Mouse (Mus musculus): ENCODE measurements around the gene Tmem210. TPM values are rescaled to one million over a fixed set of nuclear protein-coding genes. Genes with fewer than 3 reads are reported as not detected.
A peak's percentile ranks its signal among the peaks of the same experiment; 100 is the strongest.

Tmem210 gene
- polyA plus RNA-seq, 1 experiment, result not detected

DNA sequence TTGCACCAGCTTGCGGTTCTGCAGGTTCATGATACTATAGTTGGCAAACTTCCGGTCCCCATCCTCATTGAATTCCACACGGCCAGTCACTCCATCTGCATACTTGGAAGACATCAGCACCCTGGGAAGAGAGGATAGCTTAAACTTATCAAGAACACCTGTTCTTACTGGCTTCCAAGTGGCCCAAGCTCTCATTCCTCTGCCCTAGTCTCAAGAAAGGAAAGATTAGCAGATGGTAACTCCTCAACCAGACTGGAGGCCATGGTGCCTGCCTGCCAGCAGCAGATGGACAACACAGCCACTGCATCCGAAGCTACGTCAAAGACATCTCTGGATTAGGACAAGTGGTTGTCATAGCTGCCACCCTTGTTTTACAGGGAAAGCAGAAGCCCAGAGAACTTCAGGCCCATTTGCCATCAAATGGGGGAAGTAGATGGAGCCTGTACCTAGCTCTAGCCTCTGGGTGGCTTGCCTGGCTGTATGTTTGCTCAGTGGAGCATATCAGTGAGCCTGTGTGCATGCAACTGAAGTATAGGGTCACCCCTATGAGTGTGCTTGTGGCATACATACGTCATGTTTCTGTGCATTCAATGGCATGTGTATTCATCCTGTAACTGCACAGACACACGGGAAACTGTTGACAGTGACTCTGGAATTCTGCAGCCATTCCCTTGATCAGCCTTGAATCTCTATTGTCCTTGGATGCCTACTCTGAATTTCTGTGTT is 16.1 kb downstream of the Tmem210 start:
- no peaks in the 10 kb centered on the region for H3K27me3 ChIP-seq (ENCODE audit: control insufficient read depth, insufficient read depth, low read length)
- WGBS, result 16% methylated on average over 7 of the region's 7 CpGs
- H3K27ac ChIP-seq (ENCODE audit: insufficient read depth, low read length), result peak overlapping the region; percentile 36
- no peak overlapping the region for H3K4me3 ChIP-seq (replicated peaks; ENCODE audit: insufficient read depth, low read depth, low read length)
- H3K4me1 ChIP-seq (ENCODE audit: control insufficient read depth, insufficient read depth, low read length), result peaks cover 32% of the 10 kb centered on the region
- DNase-seq, result peak; percentile 83 to 91
- TF ChIP-seq POLR2A (IDR thresholded peaks at IDR 0.05; ENCODE audit: borderline replicate concordance, insufficient read depth, low read length) (peak; percentile 18; the same call in 1 of the 2 replicates), CTCF (IDR thresholded peaks at IDR 0.05; ENCODE audit: borderline replicate concordance, insufficient read depth, low read depth, low read length) (no peak)

DNA sequence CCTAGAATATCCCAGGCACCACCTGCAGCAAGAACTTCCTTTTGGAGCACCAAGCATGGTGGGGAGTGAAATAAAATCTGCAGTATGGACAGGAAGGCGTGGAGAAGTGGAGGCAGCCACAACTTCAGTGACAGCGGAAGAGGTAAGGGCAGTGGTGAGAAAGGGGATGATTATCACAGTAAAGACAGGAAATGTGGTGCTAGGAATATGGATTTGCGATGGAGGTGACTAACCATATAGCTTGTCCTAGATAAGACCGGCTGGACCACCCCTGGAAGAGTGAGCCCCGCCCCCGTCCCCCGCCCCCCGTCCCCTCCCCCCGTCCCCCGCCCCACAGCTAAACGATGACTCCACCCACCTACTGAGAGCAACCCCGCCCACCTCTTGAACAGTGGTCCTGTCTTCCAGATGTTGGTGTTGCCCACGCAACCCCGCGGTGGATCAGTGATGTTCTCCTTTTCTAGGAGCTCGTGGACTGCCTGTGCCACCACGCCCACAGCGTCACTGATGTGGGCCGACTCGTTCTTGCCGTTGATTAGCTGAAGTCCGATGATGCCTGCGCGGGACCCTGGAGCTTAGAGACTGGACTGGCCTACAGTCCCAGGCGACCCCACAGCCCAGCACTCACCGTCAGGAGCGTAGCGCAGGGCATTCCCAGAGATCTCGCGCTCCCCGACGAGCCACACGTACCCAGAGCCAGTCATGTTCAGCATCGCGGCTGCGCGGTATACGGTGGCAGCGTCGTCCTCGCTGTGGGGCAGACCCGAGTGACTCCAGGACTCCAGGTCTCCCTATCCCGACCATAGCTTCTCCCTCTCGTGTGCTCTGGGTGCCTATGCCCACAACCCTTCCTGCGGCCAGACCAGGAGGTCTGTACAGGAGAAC is 17.0 kb downstream of the Tmem210 start:
- H3K27me3 ChIP-seq (ENCODE audit: control insufficient read depth, insufficient read depth, low read length), result no peaks in the 10 kb centered on the region
- peak overlapping the region; percentile 36 for H3K27ac ChIP-seq (ENCODE audit: insufficient read depth, low read length)
- H3K4me1 ChIP-seq (ENCODE audit: control insufficient read depth, insufficient read depth, low read length), result peaks cover 32% of the 10 kb centered on the region
- 13% methylated on average over 45 of the region's 45 CpGs for WGBS
- TF ChIP-seq POLR2A (IDR thresholded peaks at IDR 0.05; ENCODE audit: borderline replicate concordance, insufficient read depth, low read length), result 0 out of 2 replicates have a peak, but pooled peaks have one; percentile 18
- TF ChIP-seq CTCF (IDR thresholded peaks at IDR 0.05; ENCODE audit: borderline replicate concordance, insufficient read depth, low read depth, low read length), result no peak
- peak in 1 of 2 experiments; percentile 58 for DNase-seq
- H3K4me3 ChIP-seq (replicated peaks; ENCODE audit: insufficient read depth, low read depth, low read length), result no peak overlapping the region

DNA sequence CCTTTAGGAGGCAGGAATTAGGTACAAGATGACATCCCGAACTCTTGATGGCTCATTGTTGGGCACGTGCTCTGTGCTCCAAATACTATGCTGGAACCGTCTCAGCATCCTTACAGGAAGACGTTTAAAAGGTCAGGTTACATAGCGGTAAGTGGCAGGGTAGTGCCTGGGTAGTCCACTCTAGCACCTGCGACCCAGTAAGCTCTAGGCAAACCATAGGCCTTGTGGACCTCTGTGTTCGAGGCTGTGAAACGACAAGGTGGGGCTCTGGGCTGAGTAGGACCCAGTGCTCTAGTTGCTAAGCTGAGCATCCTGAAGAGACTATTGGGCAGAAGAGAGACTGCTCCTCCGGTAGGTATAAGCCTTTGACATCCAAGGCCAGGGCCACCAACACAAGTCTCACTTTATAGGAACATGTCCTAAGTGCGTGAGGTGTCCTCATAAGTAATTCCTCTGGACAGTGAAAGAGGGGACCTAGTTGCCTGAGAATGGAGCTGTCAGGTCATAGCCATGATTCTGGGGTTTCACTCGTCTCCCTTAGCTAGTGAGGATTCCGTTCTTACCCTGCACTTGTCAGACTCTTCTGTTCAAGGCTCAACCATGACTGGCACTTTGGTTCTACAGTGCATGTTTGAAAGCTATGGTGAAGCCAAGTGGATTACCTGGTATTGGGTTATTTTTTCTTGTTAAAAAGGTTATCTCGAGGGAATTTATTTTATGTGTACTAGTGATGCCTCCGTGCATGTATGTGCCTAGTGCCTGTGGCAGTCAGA is 17.8 kb downstream of the Tmem210 start:
- H3K27me3 ChIP-seq (ENCODE audit: control insufficient read depth, insufficient read depth, low read length), result no peaks in the 10 kb centered on the region
- peaks cover 38% of the 10 kb centered on the region for H3K4me1 ChIP-seq (ENCODE audit: control insufficient read depth, insufficient read depth, low read length)
- 45% methylated on average over 14 of the region's 14 CpGs for WGBS
- DNase-seq, result peak; percentile 27 to 39
- H3K4me3 ChIP-seq (replicated peaks; ENCODE audit: insufficient read depth, low read depth, low read length), result no peak overlapping the region
- peak overlapping the region; percentile 33; the same call in 1 of the 2 replicates for H3K27ac ChIP-seq (ENCODE audit: insufficient read depth, low read length)
- no peak for TF ChIP-seq CTCF (IDR thresholded peaks at IDR 0.05; ENCODE audit: borderline replicate concordance, insufficient read depth, low read depth, low read length)
- TF ChIP-seq POLR2A (IDR thresholded peaks at IDR 0.05; ENCODE audit: borderline replicate concordance, insufficient read depth, low read length), result no peak

DNA sequence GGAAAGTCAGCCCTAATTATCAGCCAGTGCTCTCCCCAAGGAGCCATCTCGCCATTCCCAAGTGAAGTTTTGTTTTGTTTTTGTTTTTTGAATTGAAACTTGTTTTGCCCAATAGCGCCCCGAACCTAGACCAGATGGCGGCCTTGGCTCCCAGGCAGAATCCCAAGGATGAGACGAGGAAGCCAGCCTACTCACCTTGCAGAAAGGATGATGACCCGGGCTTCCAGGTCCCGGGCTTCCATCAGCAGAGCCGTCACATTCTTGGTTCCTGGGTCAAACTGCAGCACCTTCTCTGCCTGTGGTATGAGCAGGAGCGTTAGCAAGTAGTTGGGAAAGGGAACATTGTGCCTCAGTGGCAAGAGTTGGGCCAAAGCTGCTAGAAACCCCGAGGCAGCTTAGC is 22.2 kb downstream of the Tmem210 start:
- no peaks in the 10 kb centered on the region for H3K27me3 ChIP-seq (ENCODE audit: control insufficient read depth, insufficient read depth, low read length)
- WGBS, result 10% methylated on average over 10 of the region's 10 CpGs

DNA sequence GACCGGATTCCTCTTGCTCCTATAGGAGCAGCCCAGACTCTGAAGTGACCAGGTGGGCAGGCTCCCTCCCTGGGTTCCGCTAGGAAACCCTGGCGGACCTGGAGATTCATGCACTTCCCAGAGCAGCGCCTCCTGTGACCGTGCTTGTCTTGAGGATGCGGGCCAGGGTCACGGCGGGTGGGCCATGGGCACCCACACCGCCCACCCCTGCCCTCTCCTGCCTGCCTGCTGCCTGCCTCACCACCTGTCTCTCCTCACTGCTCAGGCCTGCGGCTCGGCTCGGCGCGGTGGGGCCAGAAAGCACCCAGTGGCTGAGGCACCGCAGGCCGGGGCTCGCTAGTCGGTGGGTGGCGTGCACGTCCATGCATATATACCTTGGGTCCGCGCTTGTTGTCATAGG is 23.0 kb downstream of the Tmem210 start:
- Histone ChIP-seq H3K4me1 (ENCODE audit: control insufficient read depth, insufficient read depth, low read length) (peaks cover 40% of the 10 kb centered on the region), H3K27ac (ENCODE audit: insufficient read depth, low read length) (peak overlapping the region; percentile 66), H3K4me3 (replicated peaks; ENCODE audit: insufficient read depth, low read depth, low read length) (no peak overlapping the region), H3K27me3 (ENCODE audit: control insufficient read depth, insufficient read depth, low read length) (no peaks in the 10 kb centered on the region)
- DNase-seq, result peak; percentile 52 to 59
- no peak for TF ChIP-seq CTCF (IDR thresholded peaks at IDR 0.05; ENCODE audit: borderline replicate concordance, insufficient read depth, low read depth, low read length)
- no peak for TF ChIP-seq POLR2A (IDR thresholded peaks at IDR 0.05; ENCODE audit: borderline replicate concordance, insufficient read depth, low read length)
- WGBS, result 9% methylated on average over 22 of the region's 22 CpGs

More for the DNA sequence above, 22.2 kb downstream of the Tmem210 start:
- no peak overlapping the region for H3K4me3 ChIP-seq (replicated peaks; ENCODE audit: insufficient read depth, low read depth, low read length)
- H3K4me1 ChIP-seq (ENCODE audit: control insufficient read depth, insufficient read depth, low read length), result peaks cover 48% of the 10 kb centered on the region
- peak; percentile 69 for DNase-seq
- peak overlapping the region; percentile 63 for H3K27ac ChIP-seq (ENCODE audit: insufficient read depth, low read length)
- TF ChIP-seq POLR2A (IDR thresholded peaks at IDR 0.05; ENCODE audit: borderline replicate concordance, insufficient read depth, low read length) (no peak), CTCF (IDR thresholded peaks at IDR 0.05; ENCODE audit: borderline replicate concordance, insufficient read depth, low read depth, low read length) (no peak)

DNA sequence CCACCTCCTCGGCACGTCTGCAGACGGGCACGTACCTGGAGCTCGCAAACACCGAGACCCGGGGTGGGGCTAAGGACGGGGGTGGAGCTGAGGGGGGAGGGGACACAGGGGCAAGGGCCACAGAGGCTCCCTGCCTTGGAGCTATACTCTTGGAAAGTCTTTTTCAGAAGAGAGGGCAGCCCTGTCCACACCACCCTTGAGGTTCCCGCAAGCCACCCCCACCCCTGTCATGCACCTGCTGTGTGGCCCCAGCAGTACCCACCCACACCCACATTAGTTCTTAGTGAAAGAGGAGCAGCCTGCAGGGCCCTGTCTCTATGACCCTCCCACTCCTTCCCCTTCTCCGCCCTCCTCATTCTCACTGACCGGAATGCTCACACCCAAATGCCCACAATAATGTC is 23.5 kb downstream of the Tmem210 start:
- Histone ChIP-seq H3K27ac (ENCODE audit: insufficient read depth, low read length) (no peak overlapping the region), H3K4me1 (ENCODE audit: control insufficient read depth, insufficient read depth, low read length) (peaks cover 43% of the 10 kb centered on the region), H3K4me3 (replicated peaks; ENCODE audit: insufficient read depth, low read depth, low read length) (no peak overlapping the region), H3K27me3 (ENCODE audit: control insufficient read depth, insufficient read depth, low read length) (no peaks in the 10 kb centered on the region)
- no peak for TF ChIP-seq POLR2A (IDR thresholded peaks at IDR 0.05; ENCODE audit: borderline replicate concordance, insufficient read depth, low read length)
- no peak for TF ChIP-seq CTCF (IDR thresholded peaks at IDR 0.05; ENCODE audit: borderline replicate concordance, insufficient read depth, low read depth, low read length)
- no peak for DNase-seq
- 15% methylated on average over 11 of the region's 11 CpGs for WGBS
